Mouse (Mus musculus) kidney, adult 9 months (tissue): ENCODE data around the gene Lonrf3.
A peak's percentile ranks its signal among the peaks of the same experiment; 100 is the strongest.

Source experiments
- DNase-seq: peaks from one replicate; pipeline ENCODE4 v3.0.0; 2022

The Lonrf3 gene

GRCm38 (mm10) chrX:36328271-36329039 lies at the start of gene Lonrf3:
Lonrf3 (plus strand) TSS chrX:36328353.
- DNase-seq, result peak; percentile 80

GRCm38 (mm10) chrX:36278750-36279149 lies 49.4 kb upstream of the Lonrf3 start:
- no peak for DNase-seq

GRCm38 (mm10) chrX:36311420-36311819 lies 16.7 kb upstream of the Lonrf3 start:
- DNase-seq, result no peak

- no peak for DNase-seq
Measured at GRCm38 (mm10) chrX:36327491-36328255, 480 bp upstream of the Lonrf3 start.

- peak; percentile 18 for DNase-seq
Measured at GRCm38 (mm10) chrX:36329040-36329649, 992 bp downstream of the Lonrf3 start.

- DNase-seq, result peak; percentile 78
Measured at GRCm38 (mm10) chrX:36329849-36330411, 1.8 kb downstream of the Lonrf3 start.

GRCm38 (mm10) chrX:36352446-36352845 lies 24.3 kb downstream of the Lonrf3 start:
- peak; percentile 39 for DNase-seq

GRCm38 (mm10) chrX:36385340-36385739 lies 57.2 kb downstream of the Lonrf3 start:
- no peak for DNase-seq

GRCm38 (mm10) chrX:36389971-36390370 lies 61.8 kb downstream of the Lonrf3 start:
- no peak for DNase-seq

GRCm38 (mm10) chrX:36390503-36390902 lies 62.4 kb downstream of the Lonrf3 start:
- no peak for DNase-seq

- DNase-seq, result no peak
Measured at GRCm38 (mm10) chrX:36392672-36393071, 64.5 kb downstream of the Lonrf3 start.

GRCm38 (mm10) chrX:36393279-36393678 lies 65.1 kb downstream of the Lonrf3 start:
- DNase-seq, result peak; percentile 2

- DNase-seq, result no peak
Measured at GRCm38 (mm10) chrX:36400980-36401379, 72.8 kb downstream of the Lonrf3 start, which contains the start of gene Gm6268. Gm6268 (plus strand) TSS chrX:36401280.

GRCm38 (mm10) chrX:36402316-36402715 lies 74.2 kb downstream of the Lonrf3 start:
- DNase-seq, result no peak
